Mouse (Mus musculus) MEL-GATA-1-ER (cell line): ENCODE measurements around the gene Tns2.
"Not testable (repeated sequence)": the region's sequence is repeated elsewhere in the genome, so short reads cannot be mapped to it uniquely, and the experiment has no call there.

Experiments
- DNase-seq: peaks from one replicate; pipeline ENCODE4 v3.0.0-alpha.2; 2012; ENCODE audit warnings: low read depth; ENCODE audit errors: extremely low read depth

The Tns2 gene

GRCm38 (mm10) chr15:102100161-102100981, at the start of gene Tns2:
Gene Tns2 (plus strand): TSS chr15:102100413.
- DNase-seq = no peak

- DNase-seq = no peak
These were observed 48.1 kb upstream of the Tns2 start for GRCm38 (mm10) chr15:102051920-102052683.

GRCm38 (mm10) chr15:102056495-102057174, 43.6 kb upstream of the Tns2 start:
- DNase-seq = no peak

GRCm38 (mm10) chr15:102065661-102066325, 34.4 kb upstream of the Tns2 start:
- peak; percentile 82 for DNase-seq

- peak; percentile 81 for DNase-seq
These were observed 29.4 kb upstream of the Tns2 start for GRCm38 (mm10) chr15:102070476-102071467.

GRCm38 (mm10) chr15:102072963-102073558, 27.2 kb upstream of the Tns2 start:
- no peak for DNase-seq

- peak; percentile 97 for DNase-seq
These were observed 26.6 kb upstream of the Tns2 start, which contains the start of gene Eif4b for GRCm38 (mm10) chr15:102073559-102074069. Gene Eif4b (plus strand): TSS chr15:102073773.

GRCm38 (mm10) chr15:102074070-102074731, 26.0 kb upstream of the Tns2 start:
- no peak for DNase-seq

GRCm38 (mm10) chr15:102074876-102075585, 25.2 kb upstream of the Tns2 start:
- no peak for DNase-seq

- no peak for DNase-seq
These were observed 23.0 kb upstream of the Tns2 start for GRCm38 (mm10) chr15:102077111-102077677.

GRCm38 (mm10) chr15:102079221-102079620, 21.0 kb upstream of the Tns2 start:
- no peak for DNase-seq

GRCm38 (mm10) chr15:102079924-102080323, 20.3 kb upstream of the Tns2 start:
- not testable (repeated sequence) for DNase-seq

- no peak for DNase-seq
These were observed 19.8 kb upstream of the Tns2 start for GRCm38 (mm10) chr15:102080429-102080828.

GRCm38 (mm10) chr15:102082148-102082547, 18.1 kb upstream of the Tns2 start:
- DNase-seq = no peak

- DNase-seq = no peak
These were observed 17.2 kb upstream of the Tns2 start for GRCm38 (mm10) chr15:102083028-102083427.

GRCm38 (mm10) chr15:102089914-102090585, 10.2 kb upstream of the Tns2 start:
- DNase-seq = no peak

GRCm38 (mm10) chr15:102091063-102091679, 9.0 kb upstream of the Tns2 start:
- no peak for DNase-seq
